Mouse (Mus musculus) liver, embryonic 14.5 days (tissue): Measurements from ENCODE around the gene BC030870.

ENCODE experiments used
- CTCF ChIP-seq: IDR thresholded peaks from 2 replicates; pipeline ENCODE4 v1.5.1; 2016; ENCODE audit warnings: antibody characterized with exemption, low read depth, control low read depth
- EP300 ChIP-seq: IDR thresholded peaks from 2 replicates; pipeline ENCODE4 v1.6.1; 2016; ENCODE audit warnings: antibody characterized with exemption, low read depth

DNA sequence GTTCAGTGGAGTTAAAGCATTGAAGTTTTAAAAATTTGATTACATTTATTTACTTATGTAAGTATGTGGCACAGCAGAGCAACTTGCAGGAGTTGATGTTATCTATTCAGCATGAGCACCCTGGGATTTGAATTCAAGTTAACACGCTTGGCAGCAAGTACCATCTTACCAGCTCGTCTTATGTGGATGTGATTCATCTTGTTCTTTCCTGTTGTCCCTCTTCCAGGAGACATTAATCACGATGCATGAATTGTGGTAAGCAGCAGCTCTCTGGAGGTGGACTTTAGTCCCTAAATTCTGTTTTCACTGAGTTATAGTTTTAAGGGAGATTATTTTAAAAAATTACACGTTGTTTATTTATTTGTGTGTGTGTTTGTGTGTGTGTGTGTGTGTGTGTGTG, 25.3 kb downstream of the BC030870 start:
- TF ChIP-seq CTCF (no peak), EP300 (no peak)
